Mouse (Mus musculus) limb, embryonic 13.5 days (tissue): ENCODE measurements around the gene Ech1. TPM values are rescaled to one million over a fixed set of nuclear protein-coding genes. Genes with fewer than 3 reads are reported as not detected.

ENCODE experiments used
- ATAC-seq: fragments of 200-750 bp; cut with Nextera tagmentation; 2 replicates; pipeline ENCODE4 v1.8.0; 2017; ENCODE audit warnings: low read depth, moderate number of reproducible peaks, moderate TSS enrichment; ENCODE audit not compliant: low FRiP score
- H3K27ac ChIP-seq: fragments of 300-500 bp; sonication (generic); 2 replicates; pipeline ENCODE4 v1.5.1; 2015; ENCODE audit warnings: inconsistent platforms, mild to moderate bottlenecking, moderate library complexity
- H3K27me3 ChIP-seq: fragments of 300-500 bp; sonication (generic); 2 replicates; pipeline ENCODE4 v1.6.1; 2015; ENCODE audit warnings: mild to moderate bottlenecking, inconsistent platforms
- H3K36me3 ChIP-seq: fragments of 300-500 bp; sonication (generic); 2 replicates; pipeline ENCODE4 v1.6.1; 2015; ENCODE audit warnings: inconsistent platforms, mild to moderate bottlenecking, moderate library complexity
- H3K4me1 ChIP-seq: fragments of 300-500 bp; sonication (generic); 2 replicates; pipeline ENCODE4 v1.6.1; 2015; ENCODE audit warnings: inconsistent platforms
- H3K4me2 ChIP-seq: fragments of 300-500 bp; sonication (generic); replicated peaks from 2 replicates; pipeline ENCODE4 v1.6.1; 2015; ENCODE audit warnings: inconsistent platforms, mild to moderate bottlenecking, moderate library complexity
- H3K4me3 ChIP-seq: fragments of 300-500 bp; sonication (generic); 2 replicates; pipeline ENCODE4 v1.5.1; 2015; ENCODE audit warnings: moderate library complexity, mild to moderate bottlenecking, inconsistent platforms
- H3K9ac ChIP-seq: fragments of 300-500 bp; sonication (generic); 2 replicates; pipeline ENCODE4 v1.6.1; 2015; ENCODE audit warnings: mild to moderate bottlenecking, inconsistent platforms
- H3K9me3 ChIP-seq: fragments of 300-500 bp; sonication (generic); 2 replicates; pipeline ENCODE4 v1.6.1; 2016; ENCODE audit warnings: inconsistent platforms
- WGBS: fragments of 180-500 bp; shearing (Covaris S2); methylation state at CpG from one replicate; pipeline ENCODE4 v1.1.7; 2015; 5-methylcytosine and 5-hydroxymethylcytosine counted together
- polyA plus RNA-seq: library from polyadenylated mRNA; unstranded; fragments of >200 nt; fragmentation: Nextera tagmentation; extraction: Ambion mirVana; gene quantifications from 2 replicates; pipeline ENCODE4 v1.2.1, GENCODE M21; 2015

The Ech1 gene
- polyA plus RNA-seq, 1 experiment from 2014 or later = 155 TPM

GRCm38 (mm10) chr7:28838331-28838730 is 13.3 kb downstream of the Ech1 start:
- Histone ChIP-seq H3K9ac (no peak overlapping the region), H3K4me2 (no peak overlapping the region), H3K27me3 (no peaks in the 10 kb centered on the region), H3K9me3 (no peaks in the 10 kb centered on the region), H3K4me3 (no peak overlapping the region), H3K36me3 (no peaks in the 10 kb centered on the region), H3K4me1 (no peaks in the 10 kb centered on the region), H3K27ac (no peak overlapping the region)
- no peak for ATAC-seq
- 65% methylated on average over 9 of the region's 9 CpGs for WGBS

- Histone ChIP-seq H3K9me3 (no peaks in the 10 kb centered on the region), H3K4me3 (no peak overlapping the region), H3K36me3 (no peaks in the 10 kb centered on the region), H3K4me1 (peaks cover 23% of the 10 kb centered on the region), H3K27ac (no peak overlapping the region), H3K4me2 (no peak overlapping the region), H3K9ac (no peak overlapping the region), H3K27me3 (no peaks in the 10 kb centered on the region)
- WGBS = 63% methylated on average over 1 of the region's 1 CpGs
- no peak for ATAC-seq
Observed at GRCm38 (mm10) chr7:28847273-28847672, 22.3 kb downstream of the Ech1 start.

GRCm38 (mm10) chr7:28849700-28850236 is 24.8 kb downstream of the Ech1 start:
- H3K9ac ChIP-seq = no peak overlapping the region; the same call in 1 of the 2 replicates

GRCm38 (mm10) chr7:28850642-28851041 is 25.6 kb downstream of the Ech1 start:
- WGBS = 73% methylated on average over 4 of the region's 4 CpGs
- H3K9me3 ChIP-seq = no peaks in the 10 kb centered on the region; the same call in 1 of the 2 replicates
- no peak overlapping the region for H3K4me2 ChIP-seq
- no peak for ATAC-seq
- no peaks in the 10 kb centered on the region for H3K27me3 ChIP-seq
- H3K27ac ChIP-seq = peak overlapping the region; percentile 74; the same call in 1 of the 2 replicates
- H3K9ac ChIP-seq = no peak overlapping the region
- H3K4me1 ChIP-seq = peaks cover 23% of the 10 kb centered on the region
- no peaks in the 10 kb centered on the region for H3K36me3 ChIP-seq
- H3K4me3 ChIP-seq = no peak overlapping the region

More at GRCm38 (mm10) chr7:28849700-28850236, 24.8 kb downstream of the Ech1 start:
- Histone ChIP-seq H3K36me3 (no peaks in the 10 kb centered on the region), H3K4me3 (no peak overlapping the region), H3K27me3 (no peaks in the 10 kb centered on the region), H3K4me2 (peak overlapping the region; percentile 21; the same call in 1 of the 2 replicates), H3K4me1 (peaks cover 23% of the 10 kb centered on the region), H3K27ac (peak overlapping the region; percentile 74; the same call in 1 of the 2 replicates), H3K9me3 (no peaks in the 10 kb centered on the region; the same call in 1 of the 2 replicates)
- 23% methylated on average over 1 of the region's 1 CpGs for WGBS
- ATAC-seq = peak; percentile 85

GRCm38 (mm10) chr7:28859953-28860352 is 34.9 kb downstream of the Ech1 start:
- WGBS = 92% methylated on average over 2 of the region's 2 CpGs

GRCm38 (mm10) chr7:28860898-28861297 is 35.9 kb downstream of the Ech1 start:
- no peak overlapping the region for H3K4me2 ChIP-seq
- 89% methylated on average over 6 of the region's 6 CpGs for WGBS
- ATAC-seq = no peak
- no peak overlapping the region for H3K27ac ChIP-seq
- no peaks in the 10 kb centered on the region for H3K36me3 ChIP-seq
- no peak overlapping the region for H3K9ac ChIP-seq
- no peaks in the 10 kb centered on the region for H3K27me3 ChIP-seq
- H3K4me3 ChIP-seq = no peak overlapping the region
- H3K9me3 ChIP-seq = 0 out of 2 replicates have a peak, but pooled peaks cover 4% of the 10 kb centered on the region
- H3K4me1 ChIP-seq = peaks cover 21% of the 10 kb centered on the region

More at GRCm38 (mm10) chr7:28859953-28860352, 34.9 kb downstream of the Ech1 start:
- Histone ChIP-seq H3K27me3 (no peaks in the 10 kb centered on the region), H3K36me3 (no peaks in the 10 kb centered on the region), H3K9me3 (0 out of 2 replicates have a peak, but pooled peaks cover 4% of the 10 kb centered on the region), H3K4me2 (no peak overlapping the region), H3K4me3 (no peak overlapping the region), H3K9ac (no peak overlapping the region), H3K4me1 (peaks cover 16% of the 10 kb centered on the region), H3K27ac (no peak overlapping the region)
- no peak for ATAC-seq

- H3K4me3 ChIP-seq = no peak overlapping the region
- no peak overlapping the region for H3K4me2 ChIP-seq
- H3K27ac ChIP-seq = no peak overlapping the region
- ATAC-seq = no peak
- no peaks in the 10 kb centered on the region for H3K27me3 ChIP-seq
- no peak overlapping the region for H3K9ac ChIP-seq
- no peaks in the 10 kb centered on the region for H3K36me3 ChIP-seq
- 0 out of 2 replicates have a peak, but pooled peaks cover 4% of the 10 kb centered on the region for H3K9me3 ChIP-seq
- peaks cover 26% of the 10 kb centered on the region for H3K4me1 ChIP-seq
- WGBS = 69% methylated on average over 15 of the region's 15 CpGs
Observed at GRCm38 (mm10) chr7:28862817-28863499, 37.9 kb downstream of the Ech1 start.

- peak within 1 kb of the TSS; percentile 38 for H3K4me2 ChIP-seq
- 63% methylated on average over 6 of the region's 6 CpGs for WGBS
- H3K27me3 ChIP-seq = no peaks in the 10 kb centered on the region
- H3K4me1 ChIP-seq = peaks cover 26% of the 10 kb centered on the region
- peak within 1 kb of the TSS; percentile 2; the same call in 1 of the 2 replicates for H3K4me3 ChIP-seq
- H3K9ac ChIP-seq = no peak within 1 kb of the TSS; the same call in 1 of the 2 replicates
- no peaks in the 10 kb centered on the region for H3K36me3 ChIP-seq
- 0 out of 2 replicates have a peak within 1 kb of the TSS, but pooled peaks have one; percentile 44 for H3K27ac ChIP-seq
- H3K9me3 ChIP-seq = 0 out of 2 replicates have a peak, but pooled peaks cover 4% of the 10 kb centered on the region
- ATAC-seq = no peak
Observed at GRCm38 (mm10) chr7:28863540-28863939, 38.5 kb downstream of the Ech1 start, which contains the start of gene Lgals7. Gene Lgals7 (plus strand): TSS chr7:28863853.

- peak; percentile 10; the same call in 1 of the 2 replicates for ATAC-seq
- no peaks in the 10 kb centered on the region for H3K27me3 ChIP-seq
- 38% methylated on average over 9 of the region's 9 CpGs for WGBS
- H3K9ac ChIP-seq = no peak overlapping the region; the same call in 1 of the 2 replicates
- H3K27ac ChIP-seq = 0 out of 2 replicates have a peak overlapping the region, but pooled peaks have one; percentile 44
- H3K9me3 ChIP-seq = 0 out of 2 replicates have a peak, but pooled peaks cover 4% of the 10 kb centered on the region
- H3K4me3 ChIP-seq = peak overlapping the region; percentile 2; the same call in 1 of the 2 replicates
- no peaks in the 10 kb centered on the region for H3K36me3 ChIP-seq
- H3K4me2 ChIP-seq = peak overlapping the region; percentile 38
- peaks cover 26% of the 10 kb centered on the region for H3K4me1 ChIP-seq
Observed at GRCm38 (mm10) chr7:28864288-28864750, 39.3 kb downstream of the Ech1 start.

GRCm38 (mm10) chr7:28865481-28866300 is 40.7 kb downstream of the Ech1 start:
- no peaks in the 10 kb centered on the region for H3K36me3 ChIP-seq
- peak overlapping the region; percentile 26 for H3K4me3 ChIP-seq
- peak overlapping the region; percentile 57 for H3K4me2 ChIP-seq
- peaks cover 26% of the 10 kb centered on the region for H3K4me1 ChIP-seq
- H3K27ac ChIP-seq = no peak overlapping the region; the same call in 1 of the 2 replicates
- peak; percentile 46; the same call in 1 of the 2 replicates for ATAC-seq
- no peaks in the 10 kb centered on the region for H3K27me3 ChIP-seq
- WGBS = 41% methylated on average over 33 of the region's 33 CpGs
- 0 out of 2 replicates have a peak, but pooled peaks cover 4% of the 10 kb centered on the region for H3K9me3 ChIP-seq
- 0 out of 2 replicates have a peak overlapping the region, but pooled peaks have one; percentile 27 for H3K9ac ChIP-seq

- 89% methylated on average over 28 of the region's 28 CpGs for WGBS
- Histone ChIP-seq H3K36me3 (no peaks in the 10 kb centered on the region), H3K4me2 (no peak overlapping the region), H3K27ac (no peak overlapping the region), H3K9me3 (no peaks in the 10 kb centered on the region), H3K4me3 (no peak overlapping the region), H3K9ac (no peak overlapping the region), H3K4me1 (peaks cover 26% of the 10 kb centered on the region), H3K27me3 (no peaks in the 10 kb centered on the region)
- no peak for ATAC-seq
Observed at GRCm38 (mm10) chr7:28866769-28867507, 41.9 kb downstream of the Ech1 start.
